Mouse (Mus musculus) lung, adult 2 months (tissue): ENCODE measurements at regions not wholly inside any gene's neighbourhood (a gene's known extent, or its start where the extent isn't known, plus 50 kb on each side); places are given as distances from the start of the nearest gene placed in this dataset.

ENCODE experiments used
- DNase-seq: peaks from one replicate; pipeline ENCODE4 v3.0.0; 2022
- H3K4me1 ChIP-seq: fragments of 200-500 bp; 2 replicates; pipeline ENCODE4 v1.6.1; 2011; ENCODE audit warnings: low read length; ENCODE audit not compliant: control insufficient read depth, insufficient read depth
- H3K4me3 ChIP-seq: fragments of 200-500 bp; replicated peaks from 2 replicates; pipeline ENCODE3; 2011; ENCODE audit warnings: low read depth, mild to moderate bottlenecking, control low read depth, low read length; ENCODE audit errors: extremely low read depth
- CTCF ChIP-seq: fragments of 200-500 bp; IDR thresholded peaks from 2 replicates; pipeline ENCODE4 v1.5.1; 2011; ENCODE audit warnings: mild to moderate bottlenecking, low read length, control low read depth; ENCODE audit not compliant: insufficient read depth
- POLR2A ChIP-seq: fragments of 200-500 bp; IDR thresholded peaks from 2 replicates; pipeline ENCODE4 v1.6.1; 2011; ENCODE audit warnings: low read depth, mild to moderate bottlenecking, control low read depth, low read length, borderline replicate concordance; ENCODE audit errors: extremely low read depth
- WGBS: fragments of 180-500 bp; shearing (Covaris S2); methylation state at CpG from one replicate; pipeline ENCODE4 v1.1.7; 2018; 5-methylcytosine and 5-hydroxymethylcytosine counted together

- Histone ChIP-seq H3K4me3 (no peak overlapping the region), H3K4me1 (no peaks in the 10 kb centered on the region)
- TF ChIP-seq POLR2A (no peak), CTCF (no peak)
- no peak for DNase-seq
These were observed 93.8 kb upstream of the Wdpcp start for GRCm38 (mm10) chr11:21478191-21478590.

DNA sequence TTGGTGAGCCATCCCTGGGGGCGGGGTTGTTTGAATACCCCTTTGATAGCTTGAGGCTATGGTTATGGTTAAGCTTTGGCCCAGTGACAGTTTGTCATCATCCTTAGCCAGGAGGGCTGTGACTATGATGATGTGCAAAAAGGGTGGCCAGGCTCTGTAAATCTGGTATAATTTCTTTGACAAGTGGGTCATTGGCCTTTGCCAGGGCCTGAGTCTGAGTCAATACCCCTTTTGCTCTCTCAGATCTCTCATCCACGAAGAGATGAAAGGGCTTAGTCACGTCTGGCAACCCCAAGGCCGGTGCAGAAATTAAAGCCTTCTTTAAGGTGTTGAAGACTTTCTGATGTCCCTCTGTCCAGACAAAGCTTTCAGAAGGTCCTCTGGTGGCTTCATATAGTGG lies 99.7 kb upstream of the Ugp2 start:
- TF ChIP-seq CTCF (no peak), POLR2A (no peak)
- 68% methylated on average over 4 of the region's 4 CpGs for WGBS
- DNase-seq = no peak
- Histone ChIP-seq H3K4me1 (no peaks in the 10 kb centered on the region), H3K4me3 (no peak overlapping the region)

DNA sequence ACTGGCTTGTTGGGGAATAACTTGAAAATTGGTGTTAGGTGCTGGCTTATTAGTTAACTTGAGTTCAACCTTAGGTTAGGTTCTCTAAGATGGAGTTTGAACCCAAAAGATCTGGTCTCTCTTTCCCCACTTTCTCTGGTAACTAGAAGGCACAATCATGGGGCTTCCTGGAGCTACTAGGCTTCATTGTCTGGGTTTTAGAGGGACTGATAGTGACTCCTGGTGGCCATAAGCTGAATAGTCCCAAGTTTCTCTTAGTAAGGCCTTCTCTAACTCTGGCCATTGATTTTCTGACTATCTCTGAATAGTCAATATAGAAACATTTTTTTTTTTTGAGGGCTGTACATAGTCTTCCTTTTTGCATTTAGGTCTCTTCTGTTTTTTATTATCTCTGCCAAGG lies 97.5 kb upstream of the Ugp2 start:
- H3K4me3 ChIP-seq = no peak overlapping the region
- no peak for DNase-seq
- peak; percentile 20; the same call in 1 of the 2 replicates for TF ChIP-seq CTCF
- no peak for TF ChIP-seq POLR2A
- H3K4me1 ChIP-seq = no peaks in the 10 kb centered on the region

DNA sequence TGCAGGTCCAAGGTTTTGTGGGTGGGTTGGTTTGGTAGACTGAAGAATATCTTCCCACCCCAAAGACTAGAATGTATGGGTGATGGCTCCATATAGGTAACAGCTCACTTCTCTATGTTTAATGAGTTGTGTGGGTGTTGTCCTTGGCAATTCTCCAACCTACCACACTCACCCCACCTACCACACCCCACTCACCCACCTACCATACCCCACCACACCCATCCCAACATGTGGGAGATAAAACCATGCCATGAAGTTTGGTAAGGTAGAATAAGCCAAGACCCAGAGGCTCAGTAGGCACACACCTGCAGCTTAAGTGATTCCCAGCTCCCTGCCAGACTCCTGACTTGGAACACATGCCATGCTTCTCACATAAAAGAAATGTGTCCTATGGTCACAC lies 89.0 kb upstream of the Ugp2 start:
- no peaks in the 10 kb centered on the region for H3K4me1 ChIP-seq
- no peak overlapping the region for H3K4me3 ChIP-seq
- DNase-seq = no peak
- TF ChIP-seq CTCF = no peak
- TF ChIP-seq POLR2A = no peak

- WGBS = 69% methylated on average over 4 of the region's 4 CpGs
- H3K4me3 ChIP-seq = no peak overlapping the region
These were observed 82.5 kb upstream of the Ugp2 start for GRCm38 (mm10) chr11:21453308-21454106.

DNA sequence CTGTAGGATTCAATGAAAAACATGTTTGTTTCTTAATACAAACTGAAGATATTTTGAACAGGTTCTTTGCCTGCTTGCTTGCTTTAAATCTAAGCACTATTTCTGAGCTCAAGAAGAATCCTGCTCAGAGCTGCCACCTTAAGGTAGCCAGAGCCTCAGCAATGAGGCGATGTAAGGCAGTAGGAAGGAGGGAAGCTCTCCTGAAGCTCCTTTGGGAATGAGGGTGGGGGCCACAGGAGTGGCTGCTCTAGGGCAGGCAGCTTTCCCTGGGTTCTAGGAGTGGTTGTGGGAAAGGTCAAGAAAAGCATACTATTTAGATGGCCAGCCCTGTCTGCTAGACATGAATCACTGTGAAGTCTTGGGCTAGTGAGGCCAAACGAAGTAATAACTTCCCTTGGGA lies 62.7 kb upstream of the Ugp2 start:
- DNase-seq = no peak
- no peaks in the 10 kb centered on the region; the same call in 1 of the 2 replicates for H3K4me1 ChIP-seq
- TF ChIP-seq POLR2A (no peak), CTCF (peak; percentile 41)
- 44% methylated on average over 2 of the region's 2 CpGs for WGBS
- H3K4me3 ChIP-seq = no peak overlapping the region

More at GRCm38 (mm10) chr11:21453308-21454106, 82.5 kb upstream of the Ugp2 start:
- DNase-seq = no peak
- peak; percentile 51 for TF ChIP-seq CTCF
- TF ChIP-seq POLR2A = no peak
- H3K4me1 ChIP-seq = no peaks in the 10 kb centered on the region

DNA sequence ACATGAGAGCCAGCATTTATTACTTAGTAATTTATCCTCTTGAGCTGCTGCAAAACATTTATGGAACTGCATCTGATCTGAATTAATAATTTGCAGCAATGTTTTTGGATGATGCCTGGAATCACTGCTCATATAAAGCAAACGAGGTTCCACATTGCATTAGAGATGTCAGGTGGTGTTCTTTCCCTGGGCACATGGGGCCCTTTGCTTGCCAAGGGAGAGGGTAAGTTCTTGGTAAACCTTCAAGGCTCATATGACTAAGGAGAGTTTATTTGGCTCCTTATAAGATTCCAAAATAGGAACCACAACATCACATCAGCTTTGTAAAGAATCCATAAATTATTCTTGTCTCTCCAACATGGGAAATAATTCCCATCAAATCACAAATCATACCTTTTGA lies 59.0 kb upstream of the Ugp2 start:
- no peak for DNase-seq
- TF ChIP-seq CTCF (no peak), POLR2A (no peak)
- Histone ChIP-seq H3K4me3 (no peak overlapping the region), H3K4me1 (peaks cover 2% of the 10 kb centered on the region; the same call in 1 of the 2 replicates)
- WGBS = 37% methylated on average over 1 of the region's 1 CpGs

DNA sequence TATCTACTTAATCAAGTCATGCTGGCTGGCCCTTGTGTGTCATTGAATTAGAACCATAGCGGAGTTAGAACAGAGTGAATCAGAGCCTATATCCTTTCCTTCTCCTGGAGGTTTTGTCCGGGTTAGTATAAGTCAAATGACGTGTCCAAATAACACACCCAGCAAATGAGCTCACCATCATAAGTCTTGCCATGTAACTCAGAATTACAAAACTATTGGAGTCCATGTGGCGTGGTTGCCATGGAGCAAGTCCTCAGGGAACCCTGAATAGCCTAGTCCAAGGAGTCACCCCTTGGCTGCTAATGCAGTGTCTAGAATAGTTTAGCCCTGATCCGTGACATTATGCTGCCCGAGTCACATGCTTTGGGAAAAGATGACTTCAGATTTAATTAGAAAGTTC lies 57.7 kb upstream of the Ugp2 start:
- no peak for DNase-seq
- TF ChIP-seq POLR2A = no peak
- no peak for TF ChIP-seq CTCF
- Histone ChIP-seq H3K4me1 (peaks cover 2% of the 10 kb centered on the region; the same call in 1 of the 2 replicates), H3K4me3 (no peak overlapping the region)
- 66% methylated on average over 6 of the region's 6 CpGs for WGBS

DNA sequence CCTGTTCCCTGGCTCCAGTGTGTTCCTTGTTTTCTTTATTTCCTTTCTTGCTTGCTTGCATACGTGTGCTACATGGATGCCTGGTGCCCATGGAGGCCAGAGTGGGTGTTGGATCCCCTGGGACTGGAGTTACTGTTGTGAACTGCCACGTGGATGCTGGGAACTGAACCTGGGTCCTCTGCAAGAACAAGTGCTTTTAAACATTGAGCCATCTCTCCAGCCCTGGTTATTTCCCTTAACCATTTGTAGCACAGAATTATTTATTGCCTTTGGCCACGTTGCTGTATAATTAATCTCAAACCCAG lies 57.0 kb upstream of the Ugp2 start:
- no peak for DNase-seq
- TF ChIP-seq POLR2A = no peak
- no peak for TF ChIP-seq CTCF
- WGBS = 45% methylated on average over 3 of the region's 3 CpGs
- Histone ChIP-seq H3K4me3 (no peak overlapping the region), H3K4me1 (peaks cover 2% of the 10 kb centered on the region; the same call in 1 of the 2 replicates)

- Histone ChIP-seq H3K4me3 (no peak overlapping the region), H3K4me1 (peaks cover 2% of the 10 kb centered on the region; the same call in 1 of the 2 replicates)
- 65% methylated on average over 4 of the region's 4 CpGs for WGBS
- no peak for DNase-seq
- TF ChIP-seq CTCF (no peak), POLR2A (no peak)
These were observed 56.5 kb upstream of the Ugp2 start for GRCm38 (mm10) chr11:21427291-21428012.
